Mouse (Mus musculus) myocyte (in vitro differentiated cells): ENCODE measurements around the gene Mettl7b.

Experiments used
- CEBPB ChIP-seq: IDR thresholded peaks from 2 replicates; pipeline ENCODE4 v1.6.1; 2011; ENCODE audit warnings: mild to moderate bottlenecking, moderate library complexity; ENCODE audit not compliant: poor library complexity, insufficient read depth, severe bottlenecking
- E2F4 ChIP-seq: IDR thresholded peaks from one replicate; pipeline ENCODE4 v1.6.1; 2011; ENCODE audit warnings: mild to moderate bottlenecking, control low read depth, moderate library complexity; ENCODE audit not compliant: insufficient read depth
- MAX ChIP-seq: IDR thresholded peaks from one replicate; pipeline ENCODE4 v1.6.1; 2011; ENCODE audit warnings: low read depth, mild to moderate bottlenecking, control low read depth
- POLR2A ChIP-seq: IDR thresholded peaks from one replicate; pipeline ENCODE4 v1.6.1; 2011; ENCODE audit warnings: low read depth, mild to moderate bottlenecking, control low read depth, moderate library complexity; ENCODE audit not compliant: insufficient read length
- POLR2AphosphoS2 ChIP-seq: IDR thresholded peaks from one replicate; pipeline ENCODE4 v1.6.1; 2011; ENCODE audit warnings: low read depth, control low read depth; ENCODE audit not compliant: insufficient read length
- SRF ChIP-seq: IDR thresholded peaks from one replicate; pipeline ENCODE4 v1.6.1; 2011; ENCODE audit warnings: low read depth; ENCODE audit not compliant: control insufficient read depth, insufficient read length
- USF1 ChIP-seq: IDR thresholded peaks from one replicate; pipeline ENCODE4 v1.6.1; 2011; ENCODE audit warnings: low read depth, mild to moderate bottlenecking, control low read depth, moderate library complexity

DNA sequence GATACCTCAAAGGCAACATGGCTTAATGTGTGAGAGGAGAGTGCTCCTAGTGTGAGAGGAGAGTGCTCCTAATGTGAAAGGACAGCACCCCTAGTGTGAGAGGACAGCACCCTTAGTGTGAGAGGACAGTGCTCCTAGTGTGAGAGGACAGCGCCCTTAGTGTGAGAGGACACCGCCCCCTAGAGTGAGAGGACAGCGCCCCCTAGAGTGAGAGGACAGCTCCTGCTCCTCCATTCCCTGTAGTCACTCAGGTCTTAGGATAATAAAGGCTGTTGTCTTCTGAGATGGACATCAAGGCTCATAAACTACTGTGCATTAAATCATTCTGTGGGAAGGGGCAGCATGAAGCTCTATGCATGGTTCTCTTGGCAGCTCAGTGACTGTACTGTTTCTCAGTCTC is 15.1 kb downstream of the Mettl7b start:
- no peak for TF ChIP-seq CEBPB
- no peak for TF ChIP-seq SRF
- TF ChIP-seq POLR2AphosphoS2 = peak; percentile 31
- no peak for TF ChIP-seq MAX
- no peak for TF ChIP-seq POLR2A
- TF ChIP-seq USF1 = no peak
- TF ChIP-seq E2F4 = no peak
